Mouse (Mus musculus): ENCODE measurements around the gene March11.

DNA sequence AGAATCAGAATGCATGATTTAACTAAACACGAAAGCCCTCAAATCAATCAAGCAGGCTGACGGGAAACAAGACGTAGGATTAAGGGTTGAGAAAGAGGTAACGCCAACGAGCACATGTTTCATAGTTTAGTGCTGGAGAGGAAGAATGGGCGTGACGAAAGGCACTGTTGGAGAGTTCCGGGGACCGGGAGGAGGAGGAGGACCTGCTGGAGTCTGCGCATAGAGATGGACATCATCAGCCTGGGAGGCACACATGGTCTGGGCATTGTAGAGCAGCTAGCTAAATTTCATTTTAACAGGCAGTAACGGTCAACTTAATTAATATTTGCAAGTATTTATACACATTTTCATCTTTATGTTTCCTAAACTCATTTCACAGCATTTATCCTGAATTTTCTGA lies 31.6 kb downstream of the March11 start:
- TF ChIP-seq EP300 (optimal IDR thresholded peaks at IDR 0.05) = no peak
- TF ChIP-seq CTCF (IDR thresholded peaks at IDR 0.05; ENCODE audit: low read depth) = no peak

Data from stomach, postnatal 0 days (tissue).